Mouse (Mus musculus): ENCODE results near the gene Kank3.

- TF ChIP-seq CTCF (IDR thresholded peaks at IDR 0.05) (no peak), POLR2A (IDR thresholded peaks at IDR 0.05; ENCODE audit: insufficient read depth, low read depth, low read length) (no peak), EP300 (IDR thresholded peaks at IDR 0.05; ENCODE audit: insufficient read depth, low read depth, low read length) (no peak)
These were observed 35.0 kb upstream of the Kank3 start for GRCm38 (mm10) chr17:33775287-33775686.

Measured in heart, adult 2 months (tissue).